Mouse (Mus musculus) forebrain, embryonic 16.5 days (tissue): Measurements from ENCODE around the gene Ralgapa2. TPM values are rescaled to one million over a fixed set of nuclear protein-coding genes. Genes with fewer than 3 reads are reported as not detected.

Source experiments
- ATAC-seq: fragments of 200-750 bp; cut with Nextera tagmentation; 2 replicates; pipeline ENCODE4 v1.8.0; 2017; ENCODE audit warnings: mild to moderate bottlenecking, moderate library complexity
- H3K27ac ChIP-seq: fragments of 300-500 bp; sonication (generic); 2 replicates; pipeline ENCODE4 v1.5.1; 2014; ENCODE audit warnings: low read length, control low read depth
- H3K27me3 ChIP-seq: fragments of 300-500 bp; sonication (generic); replicated peaks from 2 replicates; pipeline ENCODE4 v1.6.1; 2014; ENCODE audit warnings: low read length; ENCODE audit not compliant: control insufficient read depth, insufficient read depth
- H3K36me3 ChIP-seq: fragments of 300-500 bp; sonication (generic); 2 replicates; pipeline ENCODE4 v1.6.1; 2014; ENCODE audit not compliant: control insufficient read depth, insufficient read depth
- H3K4me1 ChIP-seq: fragments of 300-500 bp; sonication (generic); replicated peaks from 2 replicates; pipeline ENCODE4 v1.6.1; 2014; ENCODE audit warnings: low read length; ENCODE audit not compliant: control insufficient read depth, insufficient read depth
- H3K4me2 ChIP-seq: fragments of 300-500 bp; sonication (generic); 2 replicates; pipeline ENCODE4 v1.6.1; 2014; ENCODE audit warnings: mild to moderate bottlenecking, low read length, control low read depth
- H3K4me3 ChIP-seq: fragments of 300-500 bp; sonication (generic); replicated peaks from 2 replicates; pipeline ENCODE4 v1.5.1; 2014; ENCODE audit warnings: mild to moderate bottlenecking, low read length, control low read depth
- H3K9ac ChIP-seq: fragments of 300-500 bp; sonication (generic); replicated peaks from 2 replicates; pipeline ENCODE4 v1.6.1; 2014; ENCODE audit warnings: low read depth, low read length, control low read depth
- H3K9me3 ChIP-seq: fragments of 300-500 bp; sonication (generic); 2 replicates; pipeline ENCODE4 v1.6.1; 2016; ENCODE audit warnings: low read length; ENCODE audit not compliant: control insufficient read depth
- WGBS: fragments of 180-500 bp; shearing (Covaris S2); extraction: QIAGEN DNeasy Blood & Tissue Kit; methylation state at CpG from one replicate; pipeline ENCODE4 v1.1.7; 2014; 5-methylcytosine and 5-hydroxymethylcytosine counted together
- polyA plus RNA-seq: library from polyadenylated mRNA; unstranded; fragments of >200 nt; fragmentation: Nextera tagmentation; extraction: Ambion mirVana; gene quantifications from 2 replicates; pipeline ENCODE4 v1.2.1, GENCODE M21; 2015

Ralgapa2 gene
- polyA plus RNA-seq, 1 experiment from 2014 or later, result 14.0 TPM

GRCm38 (mm10) chr2:146314751-146315150 lies 197.4 kb downstream of the Ralgapa2 start:
- 65% methylated on average over 5 of the region's 5 CpGs for WGBS
- no peak for ATAC-seq
- Histone ChIP-seq H3K27ac (no peak overlapping the region; the same call in 1 of the 2 replicates), H3K9me3 (no peaks in the 10 kb centered on the region), H3K27me3 (no peaks in the 10 kb centered on the region), H3K4me3 (no peak overlapping the region), H3K4me1 (peaks cover 18% of the 10 kb centered on the region), H3K36me3 (no peaks in the 10 kb centered on the region; the same call in 1 of the 2 replicates), H3K4me2 (no peak overlapping the region), H3K9ac (no peak overlapping the region)

- Histone ChIP-seq H3K36me3 (no peaks in the 10 kb centered on the region; the same call in 1 of the 2 replicates), H3K27ac (no peak overlapping the region), H3K4me2 (no peak overlapping the region), H3K27me3 (no peaks in the 10 kb centered on the region), H3K9me3 (no peaks in the 10 kb centered on the region), H3K9ac (no peak overlapping the region), H3K4me3 (no peak overlapping the region), H3K4me1 (peaks cover 24% of the 10 kb centered on the region)
- 56% methylated on average over 4 of the region's 4 CpGs for WGBS
- no peak for ATAC-seq
Measured at GRCm38 (mm10) chr2:146313811-146314210, 198.3 kb downstream of the Ralgapa2 start.

- Histone ChIP-seq H3K9ac (no peak overlapping the region), H3K4me2 (no peak overlapping the region), H3K27ac (peak overlapping the region; percentile 71), H3K4me3 (no peak overlapping the region), H3K36me3 (no peaks in the 10 kb centered on the region), H3K27me3 (no peaks in the 10 kb centered on the region), H3K9me3 (no peaks in the 10 kb centered on the region), H3K4me1 (peaks cover 24% of the 10 kb centered on the region)
- no peak for ATAC-seq
- WGBS, result 85% methylated on average over 3 of the region's 3 CpGs
Measured at GRCm38 (mm10) chr2:146310760-146311159, 201.4 kb downstream of the Ralgapa2 start.

GRCm38 (mm10) chr2:146310291-146310690 lies 201.9 kb downstream of the Ralgapa2 start:
- H3K36me3 ChIP-seq, result no peaks in the 10 kb centered on the region
- ATAC-seq, result peak; percentile 75
- H3K4me3 ChIP-seq, result no peak overlapping the region
- H3K4me1 ChIP-seq, result peaks cover 24% of the 10 kb centered on the region
- no peak overlapping the region for H3K4me2 ChIP-seq
- no peaks in the 10 kb centered on the region for H3K27me3 ChIP-seq
- H3K9ac ChIP-seq, result no peak overlapping the region
- H3K27ac ChIP-seq, result peak overlapping the region; percentile 71
- no peaks in the 10 kb centered on the region for H3K9me3 ChIP-seq
- 41% methylated on average over 6 of the region's 6 CpGs for WGBS

GRCm38 (mm10) chr2:146309413-146309812 lies 202.7 kb downstream of the Ralgapa2 start:
- Histone ChIP-seq H3K27ac (peak overlapping the region; percentile 71), H3K9me3 (no peaks in the 10 kb centered on the region), H3K4me1 (peaks cover 19% of the 10 kb centered on the region), H3K9ac (no peak overlapping the region), H3K4me2 (no peak overlapping the region), H3K4me3 (no peak overlapping the region), H3K36me3 (no peaks in the 10 kb centered on the region), H3K27me3 (no peaks in the 10 kb centered on the region)
- ATAC-seq, result peak; percentile 84
- WGBS, result 52% methylated on average over 2 of the region's 2 CpGs

GRCm38 (mm10) chr2:146307060-146307459 lies 205.1 kb downstream of the Ralgapa2 start:
- Histone ChIP-seq H3K27me3 (no peaks in the 10 kb centered on the region), H3K9ac (no peak overlapping the region), H3K4me3 (no peak overlapping the region), H3K4me2 (no peak overlapping the region), H3K9me3 (no peaks in the 10 kb centered on the region), H3K4me1 (peaks cover 23% of the 10 kb centered on the region), H3K36me3 (no peaks in the 10 kb centered on the region), H3K27ac (no peak overlapping the region)
- ATAC-seq, result no peak
- WGBS, result 49% methylated on average over 3 of the region's 3 CpGs

GRCm38 (mm10) chr2:146302094-146302699 lies 209.9 kb downstream of the Ralgapa2 start:
- H3K9ac ChIP-seq, result no peak overlapping the region
- WGBS, result 2% methylated on average over 9 of the region's 9 CpGs
- no peaks in the 10 kb centered on the region for H3K9me3 ChIP-seq
- ATAC-seq, result peak; percentile 84
- H3K27ac ChIP-seq, result peak overlapping the region; percentile 67
- H3K4me2 ChIP-seq, result no peak overlapping the region
- no peaks in the 10 kb centered on the region for H3K27me3 ChIP-seq
- H3K36me3 ChIP-seq, result no peaks in the 10 kb centered on the region
- peaks cover 23% of the 10 kb centered on the region for H3K4me1 ChIP-seq
- no peak overlapping the region for H3K4me3 ChIP-seq

- peak; percentile 61 for ATAC-seq
- peak overlapping the region; percentile 51 for H3K27ac ChIP-seq
Measured at GRCm38 (mm10) chr2:146300500-146301020, 211.6 kb downstream of the Ralgapa2 start.

GRCm38 (mm10) chr2:146299841-146300460 lies 212.2 kb downstream of the Ralgapa2 start:
- H3K27ac ChIP-seq, result peak overlapping the region; percentile 51
- 16% methylated on average over 3 of the region's 3 CpGs for WGBS
- no peak overlapping the region for H3K9ac ChIP-seq
- peak; percentile 82 for ATAC-seq
- H3K9me3 ChIP-seq, result no peaks in the 10 kb centered on the region
- no peak overlapping the region for H3K4me2 ChIP-seq
- peaks cover 23% of the 10 kb centered on the region for H3K4me1 ChIP-seq
- no peak overlapping the region for H3K4me3 ChIP-seq
- H3K27me3 ChIP-seq, result no peaks in the 10 kb centered on the region
- H3K36me3 ChIP-seq, result no peaks in the 10 kb centered on the region

More at GRCm38 (mm10) chr2:146300500-146301020, 211.6 kb downstream of the Ralgapa2 start:
- 9% methylated on average over 1 of the region's 1 CpGs for WGBS
- no peak overlapping the region for H3K4me2 ChIP-seq
- peaks cover 23% of the 10 kb centered on the region for H3K4me1 ChIP-seq
- no peaks in the 10 kb centered on the region for H3K9me3 ChIP-seq
- no peak overlapping the region for H3K9ac ChIP-seq
- H3K36me3 ChIP-seq, result no peaks in the 10 kb centered on the region
- H3K27me3 ChIP-seq, result no peaks in the 10 kb centered on the region
- no peak overlapping the region for H3K4me3 ChIP-seq
